Mouse (Mus musculus) erythroblast, embryonic 14.5 days (primary cell): Measurements from ENCODE around the gene Fblim1.

Experiments
- GATA1 ChIP-seq: IDR thresholded peaks from 2 replicates; pipeline ENCODE4 v1.6.1; 2012; ENCODE audit warnings: low read length, inconsistent platforms, mixed read lengths
- TAL1 ChIP-seq: IDR thresholded peaks from 3 replicates; pipeline ENCODE4 v1.6.1; 2012; ENCODE audit warnings: low read length, inconsistent platforms, mixed read lengths

GRCm38 (mm10) chr4:141653044-141653443 is 47.1 kb upstream of the Fblim1 start:
- TF ChIP-seq GATA1: no peak
- TF ChIP-seq TAL1: no peak
